Mouse (Mus musculus) heart, postnatal 14 days (tissue): ENCODE data around the gene Pou4f2. TPM values are rescaled to one million over a fixed set of nuclear protein-coding genes. Genes with fewer than 3 reads are reported as not detected.

Experiments used
- DNase-seq, 2 experiments: peaks; one replicate each; pipeline ENCODE4 v3.0.0; 2021 to 2022
- intact Hi-C: fragments of 180-260 bp; cut with DNase I; formaldehyde crosslinking; loops from one replicate; pipeline ENCODE4 v1.15.1; 2025
- long read RNA-seq, 2 experiments: library from polyadenylated mRNA; stranded (forward); transcript quantifications; one replicate each; pipeline ENCODE4 v2.0.0; 2021
- total RNA-seq, 2 experiments: library from RNA; stranded (reverse); gene quantifications; 2 replicates each; pipeline ENCODE4 v1.2.3; 2021

Gene Pou4f2
- total RNA-seq, result not detected
- long read RNA-seq, experiment 1, result 0 reads
- long read RNA-seq, experiment 2, result 0 reads

GRCm38 (mm10) chr8:78436071-78436651 lies at the start of gene Pou4f2:
Gene Pou4f2, minus strand, starts transcription at chr8:78436645.
- peak; percentile 3 to 5 for DNase-seq

GRCm38 (mm10) chr8:78477051-78477829 lies 40.8 kb upstream of the Pou4f2 start:
- intact Hi-C loops, result no loop called here
- peak in 1 of 2 experiments; percentile 2 for DNase-seq

More at GRCm38 (mm10) chr8:78436071-78436651, at the start of gene Pou4f2:
- intact Hi-C loops, result no loop called here

DNA sequence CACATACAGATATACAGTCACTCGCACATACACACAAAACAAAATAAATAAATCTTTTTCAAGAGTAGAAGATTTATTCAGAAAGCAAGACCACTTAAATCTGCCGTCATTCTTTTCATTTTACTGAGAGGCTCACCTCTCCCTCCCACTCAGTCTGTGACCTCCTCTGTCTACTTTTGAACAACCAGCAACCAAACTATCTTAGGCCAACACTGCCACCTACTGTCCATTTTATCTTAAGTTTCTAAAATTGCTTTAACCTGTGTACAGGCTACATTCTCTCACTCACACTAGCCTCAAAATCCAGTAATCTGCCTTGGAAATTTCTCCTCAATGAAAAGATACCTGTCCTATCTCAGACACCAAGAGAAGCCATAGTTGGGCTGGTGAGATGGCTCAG lies 31.4 kb upstream of the Pou4f2 start:
- intact Hi-C loops, result no loop called here
- no peak for DNase-seq

- intact Hi-C loops, result no loop called here
- no peak for DNase-seq
Observed at GRCm38 (mm10) chr8:78463941-78464340, 27.5 kb upstream of the Pou4f2 start.

DNA sequence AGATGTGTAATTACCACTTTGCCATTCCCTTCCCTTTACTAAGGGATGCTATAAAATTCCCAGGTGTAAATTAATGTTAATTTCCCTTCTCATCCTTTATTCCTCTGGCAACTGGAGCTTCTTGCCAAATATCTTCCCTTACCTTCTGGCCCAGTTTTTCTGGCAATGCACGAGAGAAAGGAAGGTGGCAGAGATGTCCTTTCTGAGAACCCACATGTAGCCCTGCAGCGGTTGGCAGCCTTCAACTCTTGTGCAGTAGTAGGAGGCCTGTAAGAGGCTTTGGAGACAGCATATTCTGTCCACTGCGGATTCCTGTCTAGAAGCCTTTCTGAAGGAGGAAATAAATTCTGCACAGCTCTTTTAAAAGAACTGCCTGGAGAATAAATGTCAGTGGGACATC lies 20.0 kb upstream of the Pou4f2 start:
- intact Hi-C loops, result no loop called here
- DNase-seq, result no peak

- intact Hi-C loops, result no loop called here
- DNase-seq, result no peak
Observed at GRCm38 (mm10) chr8:78442781-78443180, 6.3 kb upstream of the Pou4f2 start.

GRCm38 (mm10) chr8:78438121-78438520 lies 1.7 kb upstream of the Pou4f2 start:
- peak; percentile 51 to 67 for DNase-seq
- intact Hi-C loops, result no loop called here

DNA sequence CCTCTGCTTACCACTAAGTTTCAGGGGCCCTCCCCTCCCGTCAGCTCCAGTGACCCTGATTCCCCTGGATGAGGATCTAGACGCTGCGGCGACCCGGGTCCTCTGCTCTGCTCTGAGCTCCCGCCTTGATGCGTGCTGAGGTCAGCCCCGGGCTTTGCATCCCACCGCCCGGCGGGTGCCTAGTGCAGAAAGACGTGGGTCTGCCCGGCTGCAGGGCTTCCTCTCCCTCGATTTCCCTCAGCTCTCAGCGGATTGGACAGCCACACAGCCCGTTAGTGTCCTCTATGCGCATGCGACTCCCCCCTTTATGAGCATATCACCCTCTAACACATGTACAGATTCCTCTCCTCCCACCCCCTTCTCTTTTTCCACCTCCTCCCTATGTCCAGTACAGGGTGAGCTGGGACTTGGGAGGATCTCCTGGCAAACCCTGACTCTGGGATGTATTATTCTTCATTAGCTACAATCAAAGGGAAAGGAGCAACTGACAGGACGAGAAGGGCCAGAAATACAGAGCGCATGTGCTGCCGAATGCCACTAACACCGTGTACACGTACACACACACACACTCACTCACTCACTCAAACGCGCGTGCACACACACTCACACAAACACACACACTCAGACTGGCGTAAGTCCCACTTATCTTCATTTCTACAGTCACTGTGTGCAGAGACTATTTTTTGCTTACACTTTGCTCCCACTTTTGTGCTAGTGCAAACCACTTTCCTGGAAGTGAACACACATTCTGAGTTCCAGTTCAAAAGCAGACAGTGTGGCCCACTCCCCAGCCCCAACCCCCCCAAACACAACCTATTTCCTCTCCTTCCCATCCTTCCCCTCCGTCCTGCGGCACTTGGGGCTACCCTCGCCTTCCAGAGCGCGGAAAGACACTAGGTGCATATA lies 948 bp upstream of the Pou4f2 start:
- intact Hi-C loops, result no loop called here

DNA sequence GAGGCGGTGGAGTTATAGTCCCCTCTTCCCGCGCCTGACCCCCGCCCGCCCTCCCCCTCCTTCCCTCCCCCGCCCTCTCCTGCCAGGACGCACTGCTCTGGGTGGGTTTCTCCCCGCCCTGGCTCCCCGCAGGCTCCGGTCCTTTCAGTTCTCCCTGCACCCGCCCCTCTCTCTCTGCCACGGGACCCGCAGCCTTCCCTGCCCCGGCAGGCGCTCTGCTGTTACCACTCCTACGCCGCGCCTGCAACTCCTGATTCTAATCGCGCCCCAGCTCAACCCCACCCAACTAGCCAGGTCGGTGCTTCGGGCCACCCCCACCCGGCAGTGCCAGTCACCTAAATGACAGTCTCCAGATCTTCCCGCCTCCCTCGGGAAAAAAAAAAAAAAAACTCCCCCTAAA lies 216 bp upstream of the Pou4f2 start:
- intact Hi-C loops, result no loop called here
- no peak for DNase-seq

More for the DNA sequence above, 948 bp upstream of the Pou4f2 start:
- DNase-seq, result no peak

- intact Hi-C loops, result no loop called here
- DNase-seq, result no peak
Observed at GRCm38 (mm10) chr8:78435624-78435960, 853 bp downstream of the Pou4f2 start.

- DNase-seq, result no peak
- intact Hi-C loops, result no loop called here
Observed at GRCm38 (mm10) chr8:78434823-78435623, 1.4 kb downstream of the Pou4f2 start.

DNA sequence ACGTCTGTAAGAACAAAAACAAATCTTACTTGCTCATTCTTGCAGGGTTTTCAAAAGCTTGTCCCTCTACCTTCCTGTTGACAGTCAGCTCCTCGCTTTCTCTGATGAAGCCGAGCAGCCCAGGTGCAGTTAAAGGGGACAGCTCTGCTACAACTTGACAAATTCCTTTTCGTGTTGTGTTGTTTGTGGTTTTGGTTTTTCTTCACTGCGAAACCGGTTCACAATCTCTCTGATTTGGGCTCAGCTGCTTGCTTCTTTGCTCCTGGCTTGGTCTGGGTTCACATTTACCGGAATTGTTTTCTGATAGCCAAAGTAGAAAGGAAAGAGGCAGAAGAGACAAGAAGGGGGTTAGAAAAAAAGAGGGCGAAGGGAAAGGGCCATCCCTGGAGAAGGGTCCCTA lies 2.1 kb downstream of the Pou4f2 start:
- no peak for DNase-seq
- intact Hi-C loops, result no loop called here

DNA sequence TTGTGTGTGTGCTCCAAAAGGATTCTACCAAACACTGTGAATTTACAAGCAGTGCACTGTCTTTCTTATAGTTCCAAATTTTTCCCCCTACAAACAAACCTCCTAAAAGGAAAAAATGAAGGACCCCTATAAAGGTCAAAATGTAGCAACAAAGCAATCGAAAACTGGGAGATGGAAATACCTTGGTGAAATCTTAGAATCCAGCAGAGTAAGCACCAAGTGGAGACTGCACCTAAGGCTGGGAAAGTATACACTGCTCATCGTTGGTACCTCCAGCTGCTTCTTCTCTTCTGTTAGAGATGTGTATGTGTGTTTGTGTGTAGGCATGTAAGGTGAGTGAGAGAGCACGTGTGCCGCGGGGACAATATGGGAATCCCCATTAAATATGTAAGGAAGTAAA lies 3.1 kb downstream of the Pou4f2 start:
- no peak for DNase-seq
- intact Hi-C loops, result no loop called here

DNA sequence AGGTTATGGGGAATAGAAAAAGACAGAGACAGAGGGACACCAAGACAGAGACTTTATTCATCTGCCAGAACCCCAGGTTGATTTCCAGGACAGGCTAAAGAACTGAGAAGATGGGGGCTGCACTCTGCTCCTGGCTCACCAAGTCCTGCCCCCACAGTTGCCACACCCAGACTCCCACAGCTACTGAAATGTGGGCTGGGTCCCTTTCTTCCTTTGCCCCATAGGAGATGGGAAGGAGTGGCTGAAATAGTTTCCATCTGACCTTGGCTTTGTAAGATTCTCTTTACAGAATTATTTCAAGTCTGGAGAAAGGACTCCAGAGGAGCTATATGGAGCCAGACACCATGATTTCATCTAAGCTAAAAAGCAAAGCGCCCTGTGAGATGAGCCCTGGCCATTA lies 4.0 kb downstream of the Pou4f2 start:
- DNase-seq, result no peak

GRCm38 (mm10) chr8:78431356-78431755 lies 5.1 kb downstream of the Pou4f2 start:
- intact Hi-C loops, result no loop called here
- peak; percentile 49 to 76 for DNase-seq

More for the DNA sequence above, 4.0 kb downstream of the Pou4f2 start:
- intact Hi-C loops, result no loop called here

DNA sequence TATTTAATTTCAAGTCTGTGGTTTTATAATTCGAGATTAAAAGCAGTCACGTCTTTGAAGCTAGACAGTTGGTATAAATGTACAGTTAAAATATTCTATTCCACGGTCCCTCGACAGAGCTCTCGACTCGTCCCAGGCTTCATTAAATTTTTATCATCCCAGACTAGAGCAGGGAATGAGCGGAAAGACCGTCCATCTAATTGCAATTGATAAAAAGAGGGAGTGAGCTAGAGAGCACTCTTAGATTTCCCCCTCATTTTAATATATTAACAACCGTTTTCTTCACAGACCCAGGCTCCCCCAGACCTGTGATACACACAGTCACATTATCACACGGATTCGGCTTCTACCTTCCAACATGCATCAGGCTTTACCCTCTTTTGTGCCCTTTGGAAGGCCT lies 8.3 kb downstream of the Pou4f2 start:
- intact Hi-C loops, result no loop called here
- DNase-seq, result no peak

DNA sequence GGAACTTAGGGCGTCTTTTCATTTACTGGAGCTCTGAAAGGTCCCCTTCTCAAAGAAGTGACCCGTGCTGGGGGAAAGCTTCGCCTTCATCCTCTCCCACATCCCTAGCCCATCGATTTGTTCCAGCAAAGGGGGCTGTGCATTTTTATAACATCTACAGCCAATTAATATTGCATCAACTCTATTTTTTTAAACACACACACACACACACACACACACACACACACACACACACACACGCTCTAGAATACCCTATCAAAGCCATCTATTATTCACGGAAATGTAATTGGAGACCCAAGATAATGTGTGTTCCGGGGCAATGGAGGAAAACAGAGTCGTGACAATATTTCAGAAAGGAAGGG lies 8.7 kb downstream of the Pou4f2 start:
- intact Hi-C loops, result no loop called here
- no peak for DNase-seq

DNA sequence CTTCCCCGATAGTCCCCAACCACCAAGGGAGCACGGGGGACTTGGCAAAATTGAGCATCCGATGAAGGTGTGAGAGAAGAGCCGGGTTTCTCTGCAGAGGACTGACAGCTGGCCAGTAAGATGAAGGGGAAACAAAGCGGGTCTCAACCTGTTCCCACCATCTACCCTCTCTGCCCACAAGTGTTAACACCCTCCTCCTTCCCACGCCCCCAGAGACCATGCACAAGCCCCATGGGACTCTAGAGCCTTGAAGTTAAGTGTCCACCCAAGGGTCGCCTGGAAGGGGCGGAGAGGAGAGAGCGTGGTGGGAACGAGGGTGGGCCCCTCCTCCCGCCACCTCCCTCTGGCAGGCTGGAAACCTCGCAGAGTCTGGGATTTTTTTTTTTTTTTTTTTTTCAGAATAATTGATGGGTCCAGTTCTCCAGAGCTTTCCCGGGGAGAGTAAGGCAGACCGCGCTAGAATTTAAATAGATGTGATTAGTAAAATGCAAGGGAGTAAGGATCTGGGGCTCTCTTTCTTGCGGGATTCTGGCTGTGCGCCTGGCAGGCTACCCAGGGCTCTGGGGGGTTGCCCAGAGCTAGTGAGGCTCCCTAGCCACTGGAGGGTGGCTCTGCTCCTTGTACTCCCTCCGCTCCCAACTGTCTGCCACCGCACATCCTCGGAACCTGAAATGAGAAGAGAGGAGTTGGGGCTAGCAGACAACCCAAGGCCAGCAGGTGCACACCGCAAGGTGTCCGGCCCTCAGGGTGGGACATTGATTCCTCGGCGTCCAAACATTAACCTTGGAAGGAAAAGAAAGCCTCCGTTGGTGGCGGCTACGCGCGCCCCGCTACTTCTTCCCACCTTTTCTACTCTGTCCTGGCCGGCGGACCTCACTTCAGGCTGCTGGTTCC lies 9.3 kb downstream of the Pou4f2 start:
- intact Hi-C loops, result no loop called here
- DNase-seq, result no peak

GRCm38 (mm10) chr8:78426455-78426854 lies 10.0 kb downstream of the Pou4f2 start:
- intact Hi-C loops, result no loop called here
- no peak for DNase-seq
